24 mouse cellular contexts compared by ENCODE assay signal in genomic region chr19:47144154-47144553, GRCm38 (mm10). TPM values are rescaled to one million over a fixed set of nuclear protein-coding genes. Genes with fewer than 3 reads are reported as not detected.
"Had no signal": no experiment of that assay in that cellular context is flagged by ENCODE, and none has a peak within 500 bp of the region (broad histone marks: within the 10 kb centered on the region; RNA-seq: fewer than 3 reads in every experiment).

TSS of gene Calhm1 (minus strand) at chr19:47144254.

- H3K4me2 ChIP-seq: neural tube, embryonic 13.5 days; neural tube, embryonic 15.5 days; stomach, embryonic 15.5 days had no signal

- DNase-seq: retina, postnatal 1 day; right cerebral cortex, adult 18-20 months; right cerebral cortex, postnatal 14 days; right cerebral cortex, postnatal 25 days; right cerebral cortex, postnatal 4 days; spleen, adult 18-20 months; thymus, adult 18-20 months; thymus, adult 2 months; thymus, postnatal 14 days; thymus, postnatal 25 days; thymus, postnatal 36 days had no signal

- H3K9me3 ChIP-seq: neural tube, embryonic 13.5 days; neural tube, embryonic 15.5 days; stomach, embryonic 15.5 days had no signal

- H3K27me3 ChIP-seq: neural tube, embryonic 15.5 days; stomach, embryonic 15.5 days had no signal

- H3K9ac ChIP-seq: neural tube, embryonic 13.5 days; neural tube, embryonic 15.5 days; stomach, embryonic 15.5 days had no signal

- H3K27ac ChIP-seq: neural tube, embryonic 13.5 days; neural tube, embryonic 15.5 days; stomach, embryonic 15.5 days; stomach, postnatal 0 days had no signal

- H3K4me3 ChIP-seq: neural tube, embryonic 13.5 days; neural tube, embryonic 15.5 days; stomach, embryonic 15.5 days had no signal

- H3K4me1 ChIP-seq: neural tube, embryonic 13.5 days; neural tube, embryonic 15.5 days; stomach, embryonic 15.5 days had no signal

- H3K36me3 ChIP-seq: neural tube, embryonic 13.5 days; neural tube, embryonic 15.5 days; stomach, embryonic 15.5 days had no signal

RNA-seq across cellular contexts. Expression of gene Calhm1, which starts in this region (rescaled TPM):
- total RNA-seq: neutrophil, adult 5-6 weeks had no signal
- polyA plus RNA-seq: neural tube, embryonic 13.5 days; neural tube, embryonic 14.5 days; neural tube, embryonic 15.5 days; small intestine, adult 2 months; spleen, adult 2 months; stomach, embryonic 14.5 days; stomach, embryonic 15.5 days; stomach, embryonic 16.5 days; stomach, postnatal 0 days; testis, adult 2 months; thymus, adult 2 months; thymus, postnatal 0 days; urinary bladder, adult 2 months had no signal
